Mouse (Mus musculus) midbrain, postnatal 0 days (tissue): ENCODE measurements at regions not wholly inside any gene's neighbourhood (a gene's known extent, or its start where the extent isn't known, plus 50 kb on each side); places are given as distances from the start of the nearest gene placed in this dataset.

Source experiments
- ATAC-seq: fragments of 200-750 bp; cut with Nextera tagmentation; 2 replicates; pipeline ENCODE4 v1.8.0; 2017; ENCODE audit warnings: moderate number of reproducible peaks, mild to moderate bottlenecking, moderate TSS enrichment, moderate library complexity; ENCODE audit not compliant: low FRiP score
- DNase-seq: peaks from one replicate; pipeline ENCODE4 v3.0.0-alpha.2; 2015; ENCODE audit warnings: low spot score
- H3K27ac ChIP-seq: fragments of 300-500 bp; sonication (generic); 2 replicates; pipeline ENCODE4 v1.5.1; 2014; ENCODE audit warnings: low read depth, mild to moderate bottlenecking, low read length, mixed read lengths
- H3K27me3 ChIP-seq: fragments of 300-500 bp; sonication (generic); 2 replicates; pipeline ENCODE4 v1.6.1; 2014; ENCODE audit warnings: low read length, control low read depth, mixed read lengths; ENCODE audit not compliant: insufficient read depth
- H3K36me3 ChIP-seq: fragments of 300-500 bp; sonication (generic); 2 replicates; pipeline ENCODE4 v1.6.1; 2014; ENCODE audit warnings: low read length, control low read depth, mixed read lengths; ENCODE audit not compliant: insufficient read depth
- H3K4me1 ChIP-seq: fragments of 300-500 bp; sonication (generic); 2 replicates; pipeline ENCODE4 v1.6.1; 2014; ENCODE audit warnings: mild to moderate bottlenecking, control low read depth, antibody characterized with exemption, low read length, mixed read lengths; ENCODE audit not compliant: insufficient read depth
- H3K4me2 ChIP-seq: fragments of 300-500 bp; sonication (generic); 2 replicates; pipeline ENCODE4 v1.6.1; 2014; ENCODE audit warnings: low read depth, mild to moderate bottlenecking, low read length, mixed read lengths; ENCODE audit not compliant: poor library complexity, severe bottlenecking
- H3K4me3 ChIP-seq: fragments of 300-500 bp; sonication (generic); 2 replicates; pipeline ENCODE4 v1.5.1; 2014; ENCODE audit warnings: low read depth, mild to moderate bottlenecking, low read length, moderate library complexity
- H3K9ac ChIP-seq: fragments of 300-500 bp; sonication (generic); replicated peaks from 2 replicates; pipeline ENCODE4 v1.6.1; 2014; ENCODE audit warnings: mild to moderate bottlenecking, low read length, moderate library complexity, mixed read lengths; ENCODE audit not compliant: poor library complexity, severe bottlenecking
- H3K9me3 ChIP-seq: fragments of 300-500 bp; sonication (generic); 2 replicates; pipeline ENCODE4 v1.6.1; 2016; ENCODE audit warnings: low read length, control low read depth
- CTCF ChIP-seq: IDR thresholded peaks from 2 replicates; pipeline ENCODE4 v1.5.1; 2016; ENCODE audit warnings: antibody characterized with exemption, mild to moderate bottlenecking
- WGBS: fragments of 180-500 bp; shearing (Covaris S2); extraction: QIAGEN DNeasy Blood & Tissue Kit; methylation state at CpG from one replicate; pipeline ENCODE4 v1.1.7; 2014; 5-methylcytosine and 5-hydroxymethylcytosine counted together

DNA sequence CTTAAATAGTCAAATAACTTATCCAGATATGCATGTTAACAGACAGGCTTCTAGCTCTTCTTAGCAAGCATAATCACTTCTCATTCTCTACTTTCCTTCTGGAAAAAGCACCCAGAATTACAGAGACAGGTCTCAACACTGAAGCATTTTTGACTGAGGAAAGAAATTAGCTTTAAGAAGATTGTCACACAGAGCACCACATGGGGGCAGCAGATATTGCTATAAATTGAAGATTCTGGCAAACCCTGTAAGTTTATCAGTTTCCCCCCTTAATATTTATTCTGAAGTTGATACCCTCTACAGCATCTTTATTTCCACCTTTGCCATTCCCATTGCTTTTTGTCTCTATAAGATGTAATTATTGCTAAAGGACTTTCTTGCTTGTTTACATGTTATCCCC, 83.4 kb upstream of the Lrrc4c start:
- Histone ChIP-seq H3K4me1 (no peaks in the 10 kb centered on the region), H3K9ac (no peak overlapping the region), H3K36me3 (no peaks in the 10 kb centered on the region), H3K4me2 (no peak overlapping the region), H3K4me3 (no peak overlapping the region), H3K9me3 (no peaks in the 10 kb centered on the region), H3K27me3 (no peaks in the 10 kb centered on the region), H3K27ac (no peak overlapping the region)
- ATAC-seq: no peak
- peak; percentile 60 for TF ChIP-seq CTCF
- peak; percentile 55 for DNase-seq

DNA sequence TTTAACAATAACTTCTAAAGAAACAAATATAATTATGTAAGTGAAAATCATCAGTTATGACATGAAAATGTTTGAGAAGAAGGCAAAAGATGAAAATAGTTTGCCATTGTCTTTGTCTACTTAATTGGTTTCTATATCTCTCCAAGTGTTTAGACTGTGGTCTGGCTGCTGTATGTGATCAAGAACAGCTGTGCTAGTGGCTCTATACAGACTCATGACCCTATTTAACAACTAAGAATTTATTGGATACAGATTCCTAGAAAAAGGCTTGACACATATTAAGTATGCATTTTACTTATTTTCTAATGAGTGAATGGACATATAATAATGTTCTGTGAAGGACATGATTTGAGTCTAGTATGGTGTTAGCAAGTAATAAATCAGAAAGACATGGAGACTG, 78.7 kb upstream of the Lrrc4c start:
- Histone ChIP-seq H3K9ac (no peak overlapping the region), H3K27me3 (no peaks in the 10 kb centered on the region), H3K36me3 (no peaks in the 10 kb centered on the region), H3K4me2 (no peak overlapping the region), H3K27ac (no peak overlapping the region), H3K4me3 (no peak overlapping the region), H3K9me3 (no peaks in the 10 kb centered on the region), H3K4me1 (no peaks in the 10 kb centered on the region)
- ATAC-seq: no peak
- DNase-seq: no peak
- TF ChIP-seq CTCF: no peak

DNA sequence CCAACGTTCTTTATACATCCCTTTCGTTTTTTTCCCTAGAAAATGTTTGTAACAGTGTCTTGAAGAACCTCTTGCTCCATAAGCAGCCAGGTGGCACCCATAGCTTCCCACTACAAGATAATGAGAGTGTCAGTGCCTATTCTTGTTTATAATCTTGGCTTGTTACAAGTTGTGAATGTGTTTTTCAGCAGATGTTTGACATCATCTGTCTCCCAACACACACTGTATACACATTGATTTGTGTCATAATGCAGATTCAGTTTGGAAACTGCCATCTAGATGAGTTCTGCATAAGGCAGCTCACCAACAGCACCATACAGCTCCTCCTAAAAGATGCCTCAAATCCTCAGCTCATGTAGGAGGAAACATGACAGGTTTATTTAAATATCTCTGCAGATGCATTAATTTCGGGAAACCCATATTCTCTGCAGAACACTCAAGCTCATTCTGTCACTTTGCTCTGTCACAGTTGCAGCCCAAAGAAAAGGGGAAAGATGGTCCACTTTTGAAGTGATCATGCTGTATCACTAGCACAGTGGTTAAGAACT, 77.4 kb upstream of the Lrrc4c start:
- Histone ChIP-seq H3K36me3 (no peaks in the 10 kb centered on the region), H3K9me3 (no peaks in the 10 kb centered on the region), H3K4me2 (no peak overlapping the region), H3K4me3 (no peak overlapping the region), H3K27ac (no peak overlapping the region), H3K4me1 (no peaks in the 10 kb centered on the region), H3K9ac (no peak overlapping the region), H3K27me3 (no peaks in the 10 kb centered on the region)
- DNase-seq: no peak
- ATAC-seq: no peak
- TF ChIP-seq CTCF: no peak
- WGBS: 85% methylated on average over 3 of the region's 3 CpGs

DNA sequence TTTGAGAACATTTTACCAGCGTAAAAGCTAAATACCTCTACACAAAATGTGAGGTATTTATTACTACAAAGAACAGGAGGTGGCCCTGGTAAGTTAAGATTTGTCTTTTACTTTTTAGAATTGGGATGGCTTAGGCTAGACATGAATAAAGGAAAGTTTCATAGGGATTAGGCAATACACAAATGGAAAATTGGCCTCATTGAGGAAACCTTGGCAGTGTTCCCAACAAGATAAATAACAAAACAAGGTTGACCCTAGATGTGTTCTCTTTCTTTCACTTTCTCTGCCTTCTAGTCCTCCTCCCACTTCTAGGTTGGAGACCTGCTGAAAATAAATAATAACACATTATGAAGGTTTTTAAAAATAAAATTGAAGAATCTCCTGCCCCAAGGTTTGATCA, 64.3 kb upstream of the Lrrc4c start:
- Histone ChIP-seq H3K4me2 (no peak overlapping the region), H3K27me3 (no peaks in the 10 kb centered on the region), H3K4me3 (no peak overlapping the region), H3K36me3 (no peaks in the 10 kb centered on the region), H3K4me1 (no peaks in the 10 kb centered on the region), H3K27ac (no peak overlapping the region), H3K9ac (no peak overlapping the region), H3K9me3 (no peaks in the 10 kb centered on the region)
- ATAC-seq (no peak), DNase-seq (no peak)
- 83% methylated on average over 1 of the region's 1 CpGs for WGBS
- TF ChIP-seq CTCF: no peak

DNA sequence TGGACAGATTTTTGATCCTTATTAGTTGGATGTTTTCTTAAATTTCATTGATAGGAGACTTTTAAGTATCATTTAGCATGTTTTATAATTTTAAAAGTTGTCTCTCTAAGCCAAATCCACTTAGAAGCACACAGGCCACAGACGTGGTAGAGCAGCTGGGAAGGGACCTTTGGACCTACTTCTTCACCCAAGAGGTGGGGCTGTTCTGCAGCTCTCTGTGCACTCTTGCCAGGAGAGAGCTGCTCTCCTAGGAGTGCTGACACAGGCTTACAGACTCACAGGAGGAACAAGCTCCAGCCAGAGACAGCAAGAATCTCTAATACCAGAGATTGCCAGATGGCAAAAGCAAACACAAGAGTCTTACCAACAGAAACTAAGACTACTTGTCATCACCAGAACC, 61.5 kb upstream of the Lrrc4c start:
- Histone ChIP-seq H3K36me3 (no peaks in the 10 kb centered on the region), H3K27me3 (no peaks in the 10 kb centered on the region), H3K4me1 (no peaks in the 10 kb centered on the region), H3K9ac (no peak overlapping the region), H3K4me3 (no peak overlapping the region), H3K27ac (no peak overlapping the region), H3K9me3 (no peaks in the 10 kb centered on the region), H3K4me2 (no peak overlapping the region)
- WGBS: 55% methylated on average over 1 of the region's 1 CpGs
- TF ChIP-seq CTCF: no peak
- no peak for DNase-seq
- ATAC-seq: no peak
